Mouse (Mus musculus): ENCODE measurements around the gene Cdh12.
"Not testable (repeated sequence)": the region's sequence is repeated elsewhere in the genome, so short reads cannot be mapped to it uniquely, and the experiment has no call there.

Gene Cdh12

DNA sequence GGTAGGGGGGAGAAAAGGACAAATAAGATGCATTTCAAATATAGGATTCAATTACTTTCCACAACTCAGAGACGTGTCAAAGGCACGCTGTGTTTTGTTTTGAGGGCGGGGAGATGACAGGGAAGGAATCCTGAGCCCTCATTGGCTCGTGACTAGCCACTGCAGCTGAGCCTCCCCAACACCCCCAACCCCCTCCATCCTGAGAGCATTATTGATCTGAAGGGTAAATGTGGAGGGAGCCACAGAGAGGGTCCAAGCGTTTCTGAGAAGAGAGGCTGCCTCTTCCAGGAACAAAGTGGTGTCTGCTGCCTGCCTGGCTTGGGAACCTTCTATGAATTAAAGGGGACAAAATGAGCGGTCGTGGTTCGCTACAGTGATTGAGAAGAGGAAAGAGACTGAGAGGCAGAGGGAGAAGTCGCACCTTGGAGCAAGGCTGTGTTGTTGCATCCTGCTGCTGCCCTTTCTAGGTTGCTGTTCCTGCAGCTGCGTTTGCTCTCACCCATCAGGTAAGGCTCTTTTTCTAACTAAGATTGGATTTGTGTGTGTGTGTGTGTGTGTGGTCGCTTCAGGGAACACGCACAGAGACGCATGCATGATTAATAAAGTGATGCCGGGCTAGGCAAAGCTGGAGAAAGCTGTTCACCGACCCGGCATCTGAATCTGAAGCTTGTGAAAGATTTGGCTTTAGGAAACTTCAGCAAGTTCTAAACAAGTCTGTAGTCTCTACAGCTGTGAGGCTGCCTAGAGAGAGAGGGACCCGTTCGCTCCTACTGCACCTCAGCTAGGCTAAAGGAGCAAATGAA is at the start of gene Cdh12:
Gene Cdh12 (plus strand): TSS at position 405 of the 803 bp plus-strand sequence.
- peak in 1 of 2 experiments; percentile 3 for DNase-seq

DNA sequence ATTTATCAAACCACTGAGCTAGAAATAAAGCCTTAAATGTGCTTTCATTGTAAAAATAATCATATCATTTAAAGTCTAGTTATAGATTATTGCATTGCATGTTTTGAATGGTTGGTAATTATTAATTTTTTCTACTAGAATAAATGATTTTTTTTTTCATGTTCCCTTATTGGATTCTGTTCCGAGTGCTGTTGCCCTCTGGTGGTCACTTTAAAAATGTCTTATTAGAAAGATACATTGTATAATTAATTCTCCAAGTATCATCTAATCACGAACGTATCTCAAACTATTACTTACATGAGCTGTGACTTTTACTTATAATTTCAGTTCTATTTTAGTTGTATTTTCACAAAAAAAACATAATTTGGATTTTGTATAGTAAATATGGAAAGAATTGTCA is 45.5 kb upstream of the Cdh12 start:
- no peak for DNase-seq

DNA sequence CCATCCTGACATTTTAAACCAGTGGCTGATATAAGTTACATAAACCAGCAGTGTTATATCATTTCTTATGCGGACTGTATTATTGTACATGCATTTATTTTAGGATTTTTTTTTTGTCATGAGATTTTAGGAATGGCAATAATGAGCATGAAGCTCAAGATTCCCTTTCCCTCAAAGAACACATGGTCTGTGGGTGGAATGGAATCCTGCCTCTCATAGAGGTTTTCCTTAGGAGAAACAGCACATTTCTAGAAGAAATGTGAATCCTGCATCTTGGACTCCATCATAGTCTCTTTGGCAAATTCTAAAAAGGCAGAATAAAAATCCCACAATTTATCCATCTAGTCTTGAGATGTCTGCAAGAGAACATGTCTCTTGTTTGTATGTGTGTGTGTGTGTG is 35.7 kb upstream of the Cdh12 start:
- no peak for DNase-seq

DNA sequence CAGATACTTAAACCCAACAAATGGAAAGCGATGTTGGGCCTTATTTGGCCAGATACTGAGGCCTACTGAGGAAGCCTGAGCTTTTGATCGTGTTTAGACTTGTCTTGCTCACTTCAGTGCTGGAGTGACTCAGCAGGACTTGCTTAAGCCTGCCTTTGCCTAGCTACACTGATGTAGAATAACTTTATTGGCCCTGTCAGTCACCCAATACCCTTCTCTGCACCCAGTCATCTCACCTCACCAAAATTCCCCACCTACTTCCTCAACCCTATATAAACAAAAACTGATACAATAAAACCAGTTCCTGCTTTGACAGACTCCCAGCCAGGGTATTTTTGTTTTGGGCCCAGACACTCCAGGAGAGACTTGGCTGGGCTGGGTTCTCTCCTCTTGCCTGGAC is 12.7 kb upstream of the Cdh12 start:
- DNase-seq: no peak

DNA sequence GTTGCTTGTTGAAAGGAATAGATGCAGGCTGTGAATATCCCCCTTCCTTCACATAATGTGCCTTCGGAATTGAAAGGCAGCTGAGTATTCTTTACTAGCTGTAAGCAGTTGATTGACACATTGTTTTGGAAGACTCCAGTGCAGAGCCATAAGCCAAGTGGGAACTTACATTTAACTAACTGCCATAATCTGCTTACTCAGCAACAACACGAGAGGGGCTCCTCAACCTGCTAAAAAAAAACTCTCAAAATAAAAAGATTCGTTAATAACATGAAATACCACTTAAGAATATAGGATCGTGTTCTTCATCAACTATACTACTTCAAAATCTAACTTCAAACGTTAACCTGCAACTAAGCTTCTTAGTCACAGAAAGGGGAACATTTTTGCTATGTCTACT is 1.5 kb downstream of the Cdh12 start:
- DNase-seq: no peak

DNA sequence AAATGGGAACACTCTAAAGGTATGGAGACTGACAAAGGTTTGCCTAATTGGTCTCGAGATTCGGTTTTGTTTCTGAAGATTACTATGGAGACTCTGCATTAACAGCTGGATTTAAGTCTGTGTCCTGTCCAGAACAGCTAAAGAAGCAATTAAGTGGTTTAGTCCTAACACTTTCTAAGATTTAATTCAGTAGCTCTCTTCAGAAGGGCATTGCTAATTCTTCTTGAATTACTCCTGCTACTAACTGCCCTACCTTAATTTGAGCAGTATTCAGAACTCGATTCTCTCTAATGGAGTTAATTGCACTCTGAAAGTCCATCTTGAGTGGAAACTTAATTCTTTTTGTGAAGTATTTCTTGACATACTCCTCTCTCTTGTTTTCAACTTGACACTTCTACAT is 9.4 kb downstream of the Cdh12 start:
- DNase-seq: no peak

DNA sequence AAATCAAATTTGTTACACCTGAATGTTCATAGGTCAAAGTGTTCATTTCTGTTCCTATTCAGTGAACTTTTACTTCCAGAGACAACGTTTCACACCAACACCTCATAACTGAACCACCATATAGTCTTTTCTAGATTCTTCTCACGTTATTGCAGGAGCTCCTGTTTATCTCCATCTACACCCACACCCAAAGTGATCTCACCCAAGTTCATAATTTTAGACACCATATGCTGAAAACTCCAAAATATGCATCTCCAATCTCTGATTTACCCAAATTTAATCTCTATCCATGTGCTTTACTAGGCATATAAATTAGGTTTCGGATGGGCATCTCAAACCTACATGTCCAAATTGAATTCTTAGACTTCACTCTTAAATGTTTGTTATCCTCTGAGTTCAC is 13.4 kb downstream of the Cdh12 start:
- DNase-seq: no peak

DNA sequence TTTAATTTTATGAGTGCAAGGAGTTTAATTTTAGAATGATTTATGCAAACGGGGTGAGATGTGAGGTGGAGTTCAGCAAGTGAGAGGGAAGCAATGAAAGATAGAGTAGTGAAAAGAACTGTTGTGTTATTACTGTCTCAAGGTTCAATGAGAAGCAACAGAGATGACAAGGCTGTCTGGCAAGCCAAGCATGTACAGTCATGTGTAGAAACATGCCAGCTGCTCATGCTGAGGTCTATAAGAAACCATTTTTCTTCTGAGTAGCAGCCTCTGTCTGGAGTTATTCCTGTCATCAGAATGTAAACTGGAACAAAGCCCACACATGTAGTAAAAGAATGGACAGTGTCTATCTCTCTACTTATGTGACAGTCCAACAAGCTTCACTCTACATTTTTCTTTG is 14.5 kb downstream of the Cdh12 start:
- no peak for DNase-seq

DNA sequence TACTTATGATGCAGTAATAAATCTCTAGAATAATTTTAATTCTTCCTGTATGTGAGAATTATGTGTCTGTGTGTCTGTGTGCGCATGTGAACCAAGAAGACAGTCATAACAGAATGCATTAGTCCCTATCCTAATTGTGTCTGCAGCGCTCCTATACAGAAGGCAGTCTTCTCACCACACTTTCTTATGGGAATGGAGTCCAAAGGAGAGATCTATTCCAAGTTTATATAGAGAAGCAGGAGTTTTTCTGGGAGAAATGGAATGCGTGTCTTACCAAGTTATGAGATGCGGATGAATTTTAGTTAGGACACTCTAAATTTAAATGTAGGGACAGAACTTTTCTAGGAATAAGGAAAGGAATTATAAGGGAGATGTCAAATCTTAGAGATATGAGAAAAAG is 101.9 kb downstream of the Cdh12 start:
- DNase-seq: no peak

DNA sequence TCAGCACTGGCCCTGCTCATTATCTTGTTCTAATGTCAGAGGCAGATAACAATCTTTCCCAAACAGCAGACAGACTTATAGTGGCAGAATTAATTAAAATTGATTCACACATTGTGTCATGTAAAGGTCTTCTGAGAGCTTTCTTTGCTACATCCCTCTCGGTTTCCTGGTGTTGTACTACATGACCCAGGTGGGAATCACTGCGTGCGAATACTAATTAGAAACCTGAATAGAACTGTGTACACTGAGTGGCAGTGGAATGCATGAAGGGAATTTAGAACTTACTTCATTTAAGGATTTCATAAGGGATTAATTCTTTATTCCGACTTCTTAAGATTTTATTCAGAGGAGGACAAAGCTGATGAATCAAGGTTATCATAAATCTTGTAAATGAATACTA is 121.9 kb downstream of the Cdh12 start:
- no peak for DNase-seq

DNA sequence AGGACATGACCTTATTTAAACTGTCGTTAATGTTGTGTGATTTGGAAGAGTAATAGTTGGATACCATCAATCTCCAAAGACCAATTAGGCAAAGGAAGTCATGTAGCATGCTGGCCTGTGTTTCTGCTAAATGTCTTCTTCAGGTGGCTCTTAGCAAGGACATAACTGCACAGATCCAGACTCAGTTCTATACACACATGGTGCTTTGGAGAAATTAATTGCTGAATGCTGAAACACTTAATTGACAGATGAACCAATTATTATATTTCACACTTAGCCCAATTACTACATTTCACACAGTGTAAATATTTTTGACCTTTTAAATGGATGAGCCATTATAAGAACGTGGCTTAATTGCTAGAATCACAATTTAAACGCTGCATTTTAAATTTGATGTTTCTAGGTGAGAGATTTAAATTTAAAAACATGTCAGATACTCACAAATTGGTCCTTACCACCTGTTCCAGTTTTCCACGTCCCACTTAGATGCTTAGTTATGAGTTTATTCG is 133.6 kb downstream of the Cdh12 start:
- no peak for DNase-seq

DNA sequence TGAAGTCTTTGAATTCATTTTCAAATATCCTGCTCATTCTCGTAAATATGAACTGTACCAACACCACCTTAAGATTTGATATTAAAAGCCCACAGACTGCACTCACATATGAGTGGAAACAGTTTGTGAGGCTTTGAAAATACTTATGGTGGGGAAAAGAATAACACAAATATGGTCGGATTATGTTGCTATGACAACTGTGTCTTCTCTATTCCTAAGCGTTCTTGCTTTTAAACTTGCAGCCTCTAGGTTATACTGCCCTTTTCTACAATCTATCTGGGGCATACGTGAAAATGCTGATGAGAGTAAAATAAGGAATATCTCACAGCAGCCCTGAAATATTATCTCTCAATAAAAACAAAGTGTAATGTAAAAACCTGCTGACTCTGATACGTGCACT is 142.5 kb downstream of the Cdh12 start:
- no peak for DNase-seq

DNA sequence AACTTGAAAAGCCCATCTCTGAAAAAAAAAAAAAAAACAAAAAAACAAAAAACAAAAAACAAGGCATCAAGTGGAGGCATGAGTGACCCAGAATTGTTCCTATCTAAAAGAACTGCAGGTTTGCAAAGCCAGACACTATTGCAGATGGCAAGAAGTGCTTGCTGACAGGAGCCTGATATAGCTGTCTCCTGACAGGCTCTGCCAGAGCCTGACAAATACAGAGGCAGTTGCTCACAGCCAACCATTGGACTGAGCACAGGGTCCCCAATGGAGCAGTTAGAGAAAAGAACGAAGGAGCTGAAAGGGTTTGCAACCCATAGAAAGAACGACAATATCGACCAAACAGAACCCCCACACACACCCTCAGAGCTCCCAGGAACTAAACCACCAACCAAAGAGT is 156.7 kb downstream of the Cdh12 start:
- DNase-seq: not testable (repeated sequence)

DNA sequence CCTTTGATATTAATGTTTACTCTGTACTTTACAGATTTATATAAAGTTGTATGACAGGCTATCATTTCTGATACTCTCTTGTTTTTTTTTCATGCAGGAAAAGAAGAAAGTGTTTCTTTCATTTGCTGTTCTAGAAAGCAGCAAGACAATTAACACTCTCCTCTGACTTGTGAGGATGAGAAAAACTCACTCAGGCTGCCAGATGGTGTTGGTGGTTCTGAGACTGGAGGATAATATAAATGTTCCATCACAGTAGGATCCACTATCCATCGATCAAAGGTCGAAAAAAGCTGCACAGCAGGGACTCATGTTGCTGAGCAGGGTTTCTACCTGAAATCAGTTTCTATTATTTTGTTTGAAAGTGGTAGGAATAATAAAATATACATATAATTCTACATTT is 185.5 kb downstream of the Cdh12 start:
- DNase-seq: no peak

DNA sequence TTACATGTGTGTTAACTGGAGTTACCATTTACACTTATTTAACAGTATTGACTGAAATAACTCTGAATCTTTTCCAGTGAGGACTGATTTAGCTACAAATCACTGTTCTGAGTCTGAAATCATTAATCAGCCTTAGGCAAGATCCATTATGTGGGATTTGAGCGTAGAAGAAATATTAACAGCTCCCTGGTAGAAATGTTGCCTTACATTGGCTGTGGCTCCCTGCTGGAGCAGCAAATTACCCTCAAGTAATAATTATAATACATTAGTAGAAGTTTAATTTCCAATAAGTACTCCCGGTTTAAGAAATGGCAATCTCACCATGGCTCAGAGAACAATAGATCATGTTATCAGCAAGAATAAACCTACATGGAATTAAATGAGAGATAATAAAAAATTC is 190.1 kb downstream of the Cdh12 start:
- DNase-seq: no peak

DNA sequence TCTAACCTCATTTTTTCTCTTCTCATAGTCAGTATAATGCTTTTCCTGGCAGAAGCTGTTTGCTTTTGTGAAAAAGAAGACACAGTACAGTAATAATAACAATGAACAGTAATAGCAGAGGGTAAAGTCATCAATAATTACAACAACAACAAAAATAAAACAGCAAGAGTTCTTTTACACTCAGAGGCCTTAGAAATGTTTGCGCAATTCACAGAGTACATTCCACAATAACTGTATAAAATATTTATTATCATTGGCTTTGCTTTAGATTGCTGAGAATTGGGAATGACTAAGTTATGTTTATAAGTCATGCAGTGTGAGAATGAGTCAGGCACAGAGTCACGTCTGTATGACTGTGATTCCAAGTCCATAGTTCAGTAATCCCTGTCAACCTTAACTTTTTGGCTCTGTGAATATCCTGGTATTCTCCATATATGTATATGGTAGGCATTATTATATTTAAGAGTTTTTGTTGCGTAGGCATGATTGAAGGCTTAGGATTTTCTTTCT is 193.9 kb downstream of the Cdh12 start:
- no peak for DNase-seq

DNA sequence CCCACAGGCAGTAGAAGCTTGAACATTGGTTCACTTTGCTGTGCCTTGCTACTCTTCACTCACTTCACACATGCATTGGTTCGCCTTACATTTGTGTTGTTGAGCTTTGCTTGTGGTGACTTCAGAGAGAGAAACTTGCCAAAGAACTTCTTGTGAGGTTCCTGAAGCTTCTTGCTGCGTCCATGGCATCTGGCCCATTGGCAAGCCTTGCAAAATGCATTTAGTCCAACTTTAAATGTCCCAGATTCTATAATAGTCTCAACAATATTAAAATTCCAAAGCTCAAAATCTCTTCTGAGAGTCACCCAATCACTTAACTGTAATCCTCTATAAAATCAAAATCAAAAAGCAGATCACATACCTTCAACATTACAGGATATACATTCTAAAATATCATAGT is 211.2 kb downstream of the Cdh12 start:
- no peak for DNase-seq

DNA sequence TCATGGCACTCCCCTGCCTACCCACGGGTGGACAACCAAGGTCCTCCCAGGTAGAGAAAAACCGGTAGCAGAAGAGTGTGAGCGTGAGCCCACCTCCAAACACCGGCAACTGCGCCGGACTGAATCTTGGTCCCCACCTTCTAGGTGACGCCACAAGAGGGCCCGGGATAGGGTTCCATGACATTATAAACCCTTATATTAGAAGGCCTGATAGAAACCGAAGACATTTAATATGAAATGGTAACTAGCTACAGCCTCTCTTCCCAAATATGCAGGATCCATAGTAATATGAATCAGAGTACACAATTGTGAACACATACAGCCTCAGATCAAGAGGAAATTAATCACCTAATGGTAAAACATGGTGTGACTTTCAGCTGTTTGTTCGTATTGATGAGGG is 217.6 kb downstream of the Cdh12 start, which contains the start of gene Acot10:
Gene Acot10 (minus strand): TSS at position 101 of the 400 bp plus-strand sequence.
- DNase-seq: no peak

DNA sequence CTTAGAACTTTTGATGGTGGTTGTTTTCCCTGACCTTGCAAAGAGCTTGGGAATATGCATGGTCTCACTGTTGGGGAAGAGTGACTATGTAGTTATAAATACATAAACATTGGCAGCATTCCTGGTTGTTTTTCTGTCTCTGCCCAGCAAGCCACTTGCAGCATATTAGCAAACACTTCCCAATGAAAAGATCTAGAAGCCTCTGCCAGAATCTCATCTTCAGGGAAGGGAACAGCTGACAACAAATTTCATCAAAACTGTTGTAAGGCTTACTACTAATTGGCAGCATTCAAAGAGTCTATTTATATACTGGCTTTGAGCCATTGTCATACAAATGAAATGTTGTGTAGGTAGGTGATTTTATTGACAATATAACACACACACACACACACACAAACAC is 218.3 kb downstream of the Cdh12 start:
- no peak for DNase-seq

DNA sequence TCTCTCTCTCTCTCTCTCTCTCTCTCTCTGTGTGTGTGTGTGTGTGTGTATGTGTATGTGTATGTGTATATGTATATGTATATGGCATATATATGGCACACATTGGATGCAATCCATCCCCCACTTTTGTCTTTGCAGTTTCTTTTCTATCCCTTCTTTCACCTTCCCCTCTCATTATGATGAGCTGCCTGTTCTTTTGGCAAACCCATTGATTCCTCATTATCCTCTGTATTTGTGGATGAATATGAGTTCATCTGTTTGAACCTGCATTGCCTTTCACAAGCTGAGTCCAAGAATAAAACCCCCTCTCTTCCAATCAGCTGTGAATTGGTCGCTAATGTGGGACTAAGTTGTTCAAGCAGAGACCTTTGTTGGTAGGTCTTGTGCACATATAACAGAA is 218.9 kb downstream of the Cdh12 start:
- no peak for DNase-seq

DNA sequence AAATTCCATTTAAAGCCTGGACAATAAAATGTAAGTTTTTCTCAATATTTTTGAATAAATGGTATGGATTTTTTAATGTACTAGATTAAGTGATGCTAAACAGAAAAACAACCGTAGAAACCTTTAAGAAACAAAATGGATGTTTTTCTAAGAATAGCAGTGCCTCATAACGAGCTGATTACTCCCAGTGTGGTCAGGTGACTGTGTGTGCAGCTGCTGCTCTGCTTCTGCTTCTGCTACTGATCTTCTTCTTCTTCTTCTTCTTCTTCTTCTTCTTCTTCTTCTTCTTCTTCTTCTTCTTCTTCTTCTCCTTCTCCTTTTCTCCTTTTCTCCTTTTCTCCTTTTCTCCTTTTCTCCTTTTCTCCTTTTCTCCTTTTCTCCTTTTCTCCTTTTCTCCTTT is 220.4 kb downstream of the Cdh12 start:
- DNase-seq: not testable (repeated sequence)

DNA sequence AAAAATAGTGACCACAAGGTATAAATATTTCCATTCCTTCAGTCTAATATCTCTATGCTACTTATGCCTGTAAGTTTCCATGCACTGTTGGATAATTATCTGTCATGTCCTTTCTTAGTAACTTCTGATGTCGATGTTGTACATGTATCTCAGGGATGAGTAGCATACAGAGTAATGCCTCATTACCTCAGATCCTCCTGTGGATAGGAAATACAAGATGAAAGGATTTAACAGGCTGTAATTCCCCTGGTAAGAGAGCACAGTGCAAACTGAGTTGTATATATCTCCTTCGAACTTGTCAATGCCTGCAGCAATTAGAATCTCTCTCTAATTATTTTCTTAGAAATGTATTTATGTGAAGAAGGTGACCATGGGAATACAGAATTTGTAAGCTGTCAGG is 233.7 kb downstream of the Cdh12 start:
- no peak for DNase-seq

DNA sequence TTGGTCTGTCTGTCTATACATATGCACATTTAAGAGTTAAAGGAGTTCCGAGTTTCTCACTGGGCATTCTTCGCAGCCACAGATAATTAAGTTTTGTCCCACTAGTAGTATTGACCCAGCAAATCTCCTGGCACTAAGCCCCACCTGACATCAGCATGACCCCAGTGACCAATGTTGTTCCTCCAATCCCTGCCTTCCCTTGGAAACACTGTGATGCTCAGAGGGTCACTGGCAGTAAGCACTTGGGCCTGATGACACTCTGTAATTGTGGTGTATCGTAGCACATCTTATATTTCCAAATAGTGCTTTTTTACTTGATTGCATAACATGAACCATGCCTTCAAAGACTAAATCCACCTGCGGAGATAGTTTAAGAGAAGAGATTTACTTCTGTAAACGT is 235.1 kb downstream of the Cdh12 start:
- DNase-seq: no peak

DNA sequence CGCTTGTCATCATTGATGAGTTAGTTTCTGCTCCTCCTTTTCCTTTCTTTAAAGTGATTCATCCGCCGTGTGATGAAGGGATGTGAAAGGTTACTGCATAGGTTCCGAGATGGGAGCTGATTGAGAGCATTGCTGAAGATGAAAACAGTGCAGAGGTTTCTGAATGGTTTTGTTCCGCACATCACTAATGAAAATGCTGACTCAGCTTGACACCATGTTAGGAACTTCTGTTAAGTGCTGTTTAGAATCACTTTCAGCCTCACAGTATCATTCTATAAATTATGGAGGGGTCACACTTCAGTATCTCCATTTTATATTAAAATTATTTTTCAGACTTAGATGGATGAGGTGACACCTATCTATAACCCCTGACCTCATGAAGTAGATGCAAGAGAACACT is 247.2 kb downstream of the Cdh12 start:
- DNase-seq: no peak

DNA sequence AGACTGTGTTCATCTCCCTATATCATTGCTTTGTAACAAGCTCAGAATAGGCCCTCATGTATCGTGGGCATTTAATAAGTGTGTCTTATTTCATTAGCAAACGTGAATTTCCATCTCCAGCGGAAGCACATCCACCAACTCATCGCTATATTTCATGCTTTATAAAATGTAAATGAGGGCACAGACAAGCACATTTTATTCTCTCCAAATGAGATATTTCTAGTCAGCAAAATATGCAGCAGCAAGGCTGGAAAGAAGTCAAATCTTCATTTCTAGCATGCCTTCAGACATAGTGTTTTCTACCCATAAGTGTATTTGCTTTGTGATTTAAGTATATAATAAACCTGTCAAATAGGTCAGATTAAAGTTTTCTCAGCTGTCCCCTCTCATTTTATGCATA is 262.8 kb downstream of the Cdh12 start:
- no peak for DNase-seq

Data from cerebellum, adult 18-20 months (tissue).